Mouse (Mus musculus) hindbrain, embryonic 16.5 days (tissue): Measurements from ENCODE around the gene Spopl. TPM values are rescaled to one million over a fixed set of nuclear protein-coding genes. Genes with fewer than 3 reads are reported as not detected.
A peak's percentile ranks its signal among the peaks of the same experiment; 100 is the strongest.
"Not testable (repeated sequence)": the region's sequence is repeated elsewhere in the genome, so short reads cannot be mapped to it uniquely, and the experiment has no call there.

Source experiments
- ATAC-seq: fragments of 200-750 bp; cut with Nextera tagmentation; 2 replicates; pipeline ENCODE4 v1.8.0; 2017; ENCODE audit warnings: moderate TSS enrichment, moderate library complexity
- H3K27ac ChIP-seq: fragments of 300-500 bp; sonication (generic); 2 replicates; pipeline ENCODE4 v1.5.1; 2014; ENCODE audit warnings: low read depth, mild to moderate bottlenecking, control low read depth, low read length, moderate library complexity
- H3K27me3 ChIP-seq: fragments of 300-500 bp; sonication (generic); replicated peaks from 2 replicates; pipeline ENCODE4 v1.6.1; 2014; ENCODE audit warnings: low read length; ENCODE audit not compliant: control insufficient read depth, insufficient read depth
- H3K36me3 ChIP-seq: fragments of 300-500 bp; sonication (generic); 2 replicates; pipeline ENCODE4 v1.6.1; 2014; ENCODE audit warnings: mild to moderate bottlenecking, low read length, moderate library complexity, mixed read lengths; ENCODE audit not compliant: control insufficient read depth, insufficient read depth
- H3K4me1 ChIP-seq: fragments of 300-500 bp; sonication (generic); 2 replicates; pipeline ENCODE4 v1.6.1; 2014; ENCODE audit warnings: low read depth, low read length; ENCODE audit not compliant: control insufficient read depth, insufficient read depth
- H3K4me2 ChIP-seq: fragments of 300-500 bp; sonication (generic); 2 replicates; pipeline ENCODE4 v1.6.1; 2014; ENCODE audit warnings: mild to moderate bottlenecking, low read length, control low read depth, moderate library complexity
- H3K4me3 ChIP-seq: fragments of 300-500 bp; sonication (generic); 2 replicates; pipeline ENCODE4 v1.5.1; 2014; ENCODE audit warnings: mild to moderate bottlenecking, low read length, control low read depth, moderate library complexity
- H3K9ac ChIP-seq: fragments of 300-500 bp; sonication (generic); 2 replicates; pipeline ENCODE4 v1.6.1; 2014; ENCODE audit warnings: low read depth, mild to moderate bottlenecking, control low read depth, low read length, moderate library complexity
- H3K9me3 ChIP-seq: fragments of 300-500 bp; sonication (generic); 2 replicates; pipeline ENCODE4 v1.6.1; 2014; ENCODE audit warnings: mild to moderate bottlenecking, low read length, moderate library complexity; ENCODE audit not compliant: control insufficient read depth
- WGBS: fragments of 180-500 bp; shearing (Covaris S2); extraction: QIAGEN DNeasy Blood & Tissue Kit; methylation state at CpG from one replicate; pipeline ENCODE4 v1.1.7; 2014; 5-methylcytosine and 5-hydroxymethylcytosine counted together
- polyA plus RNA-seq: library from polyadenylated mRNA; unstranded; fragments of >200 nt; fragmentation: Nextera tagmentation; extraction: Ambion mirVana; gene quantifications from 2 replicates; pipeline ENCODE4 v1.2.1, GENCODE M21; 2015

The Spopl gene
- polyA plus RNA-seq, 1 experiment from 2014 or later = 6.2 TPM

- 99% methylated on average over 3 of the region's 3 CpGs for WGBS
- no peak overlapping the region for H3K4me2 ChIP-seq
- no peak overlapping the region for H3K4me3 ChIP-seq
- no peak overlapping the region for H3K9ac ChIP-seq
- H3K27ac ChIP-seq = no peak overlapping the region
- H3K9me3 ChIP-seq = no peaks in the 10 kb centered on the region
- no peaks in the 10 kb centered on the region for H3K27me3 ChIP-seq
- H3K4me1 ChIP-seq = no peaks in the 10 kb centered on the region
- no peaks in the 10 kb centered on the region for H3K36me3 ChIP-seq
- no peak for ATAC-seq
These were observed 9.0 kb downstream of the Spopl start for GRCm38 (mm10) chr2:23562898-23563297.

DNA sequence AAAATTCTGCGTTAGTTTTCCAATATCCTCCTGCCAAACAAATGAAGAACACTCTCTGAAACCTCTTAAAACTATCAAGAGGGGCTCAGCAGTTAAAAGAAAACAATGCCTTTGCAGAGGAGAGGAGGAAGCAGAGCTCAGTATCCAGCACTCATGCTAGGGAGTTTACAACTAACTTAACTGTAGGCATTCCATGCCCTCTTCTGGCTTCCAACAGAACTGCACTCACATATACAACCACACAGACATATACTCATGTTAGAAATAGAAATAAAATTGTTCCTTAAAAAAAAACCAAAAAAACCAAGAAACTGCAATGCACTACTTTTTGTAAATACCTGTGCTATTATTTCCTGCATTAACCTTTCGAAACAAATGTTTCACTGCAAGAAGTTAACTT lies 12.7 kb downstream of the Spopl start:
- no peak overlapping the region for H3K4me2 ChIP-seq
- H3K4me3 ChIP-seq = no peak overlapping the region
- no peaks in the 10 kb centered on the region for H3K36me3 ChIP-seq
- H3K27ac ChIP-seq = no peak overlapping the region
- WGBS = 91% methylated on average over 2 of the region's 2 CpGs
- no peaks in the 10 kb centered on the region for H3K27me3 ChIP-seq
- no peaks in the 10 kb centered on the region for H3K9me3 ChIP-seq
- no peaks in the 10 kb centered on the region for H3K4me1 ChIP-seq
- no peak for ATAC-seq
- no peak overlapping the region for H3K9ac ChIP-seq

- Histone ChIP-seq H3K4me1 (no peaks in the 10 kb centered on the region), H3K4me2 (no peak overlapping the region), H3K9me3 (no peaks in the 10 kb centered on the region), H3K4me3 (no peak overlapping the region), H3K27me3 (no peaks in the 10 kb centered on the region), H3K27ac (no peak overlapping the region), H3K9ac (no peak overlapping the region), H3K36me3 (no peaks in the 10 kb centered on the region)
- ATAC-seq = peak; percentile 54
- 47% methylated on average over 1 of the region's 1 CpGs for WGBS
These were observed 20.7 kb downstream of the Spopl start for GRCm38 (mm10) chr2:23551235-23551634.

DNA sequence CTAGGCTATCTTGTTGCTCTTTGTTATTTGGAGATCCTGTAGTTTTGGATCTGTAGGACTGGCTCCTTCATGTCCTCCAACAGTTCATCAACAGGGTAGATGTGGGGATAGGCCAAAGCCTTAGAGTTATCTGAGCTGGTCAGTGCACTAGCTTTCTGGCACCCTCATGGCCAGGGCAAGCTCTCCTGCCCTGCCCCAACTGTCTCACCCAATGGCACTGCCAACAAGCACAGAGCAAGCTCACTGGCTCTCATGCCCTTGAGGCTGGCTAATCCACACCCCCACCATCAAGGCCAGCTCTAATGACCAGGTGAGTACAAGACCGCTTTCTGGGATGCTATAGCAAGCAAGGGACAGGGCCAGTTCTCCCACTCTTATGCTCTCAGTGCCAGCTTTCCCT lies 24.7 kb downstream of the Spopl start:
- Histone ChIP-seq H3K4me3 (no peak overlapping the region), H3K27ac (no peak overlapping the region), H3K9me3 (no peaks in the 10 kb centered on the region), H3K9ac (no peak overlapping the region), H3K27me3 (no peaks in the 10 kb centered on the region), H3K4me2 (no peak overlapping the region), H3K4me1 (no peaks in the 10 kb centered on the region), H3K36me3 (no peaks in the 10 kb centered on the region)
- 93% methylated on average over 1 of the region's 1 CpGs for WGBS
- no peak for ATAC-seq

DNA sequence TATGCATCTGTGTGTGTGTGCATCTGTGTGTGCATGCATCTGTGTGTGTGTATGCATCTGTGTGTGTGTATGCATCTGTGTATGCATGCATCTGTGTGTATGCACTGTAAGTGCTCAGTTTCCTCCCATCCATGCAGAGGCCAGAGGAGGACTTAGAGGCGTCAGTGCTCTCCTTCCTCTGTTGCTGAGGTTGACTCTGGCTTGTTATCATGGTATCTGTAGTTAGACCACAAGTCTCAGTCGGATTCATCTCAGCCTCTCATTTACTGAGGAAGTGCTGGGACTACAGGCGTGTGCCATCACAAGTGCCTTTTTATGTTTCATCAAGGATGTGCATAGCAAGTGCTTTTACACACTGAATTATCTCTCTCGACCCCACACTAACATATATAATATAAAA lies 31.9 kb downstream of the Spopl start:
- 95% methylated on average over 4 of the region's 4 CpGs for WGBS
- ATAC-seq = no peak
- Histone ChIP-seq H3K9ac (no peak overlapping the region), H3K4me1 (no peaks in the 10 kb centered on the region), H3K27ac (no peak overlapping the region), H3K27me3 (no peaks in the 10 kb centered on the region), H3K4me3 (no peak overlapping the region), H3K4me2 (no peak overlapping the region), H3K9me3 (no peaks in the 10 kb centered on the region), H3K36me3 (no peaks in the 10 kb centered on the region)

DNA sequence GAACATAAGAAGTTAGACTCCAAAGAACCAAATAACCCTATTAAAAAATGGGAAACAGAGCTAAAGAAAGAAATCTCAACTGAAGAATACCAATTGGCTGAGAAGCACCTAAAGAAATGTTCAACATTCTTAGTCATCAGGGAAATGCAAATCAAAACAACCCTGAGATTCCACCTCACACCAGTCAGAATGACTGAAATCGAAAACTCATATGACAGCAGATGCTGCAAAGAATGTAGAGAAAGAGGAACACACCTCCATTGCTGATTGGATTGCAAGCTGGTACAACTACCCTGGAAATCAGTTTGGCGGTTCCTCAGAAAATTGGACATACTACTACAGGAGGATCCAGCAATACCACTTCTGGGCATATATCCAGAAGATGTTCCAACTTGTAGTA lies 44.2 kb downstream of the Spopl start:
- H3K27me3 ChIP-seq, H3K4me3 ChIP-seq, H3K9me3 ChIP-seq, H3K9ac ChIP-seq, ATAC-seq, H3K4me1 ChIP-seq, H3K27ac ChIP-seq, H3K4me2 ChIP-seq: not testable (repeated sequence)
- WGBS = 98% methylated on average over 2 of the region's 2 CpGs
- peaks cover 14% of the 10 kb centered on the region for H3K36me3 ChIP-seq

DNA sequence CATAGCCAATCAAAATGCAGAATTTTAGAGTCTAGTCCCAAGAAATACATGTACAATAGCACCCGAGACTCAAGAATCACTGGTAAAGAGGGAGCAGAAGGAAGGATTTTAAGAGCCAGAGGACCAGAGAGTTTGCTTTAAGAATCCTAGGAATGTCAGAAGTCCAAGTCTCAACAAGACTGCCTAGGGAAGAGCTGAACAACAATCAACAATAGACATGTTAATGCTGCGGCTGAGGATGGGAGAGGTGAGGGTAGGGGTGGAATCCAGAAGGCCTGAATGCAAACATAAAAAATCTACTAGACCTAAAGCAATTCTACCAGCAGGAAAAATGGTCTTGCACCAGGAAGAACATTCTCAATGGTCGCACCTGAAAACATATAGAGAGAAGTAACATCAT lies 66.8 kb downstream of the Spopl start:
- H3K9ac ChIP-seq = no peak overlapping the region
- no peaks in the 10 kb centered on the region for H3K27me3 ChIP-seq
- H3K36me3 ChIP-seq = no peaks in the 10 kb centered on the region
- no peaks in the 10 kb centered on the region for H3K9me3 ChIP-seq
- H3K4me1 ChIP-seq = no peaks in the 10 kb centered on the region
- no peak overlapping the region for H3K4me2 ChIP-seq
- no peak for ATAC-seq
- H3K27ac ChIP-seq = no peak overlapping the region
- WGBS = 95% methylated on average over 3 of the region's 3 CpGs
- no peak overlapping the region for H3K4me3 ChIP-seq

DNA sequence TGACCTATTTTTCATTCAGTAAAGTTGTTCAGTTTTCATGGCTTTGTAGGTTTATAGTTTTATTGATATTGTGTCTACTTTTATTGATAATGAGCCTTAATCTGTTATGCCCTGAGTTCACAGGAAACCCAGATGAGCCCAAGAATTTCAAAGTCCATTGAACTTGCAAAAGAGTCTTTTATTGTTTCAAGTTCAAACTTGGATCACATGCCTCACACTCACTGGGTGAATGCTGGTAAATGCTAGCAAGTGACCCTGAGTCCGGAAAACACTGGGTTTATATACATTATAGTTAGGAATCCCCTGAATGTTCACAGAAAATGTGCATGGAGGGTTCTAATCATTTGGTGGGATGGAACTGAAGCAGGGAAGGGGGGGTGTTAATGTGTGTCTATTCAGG lies 90.2 kb downstream of the Spopl start:
- Histone ChIP-seq H3K9ac (no peak overlapping the region), H3K27me3 (no peaks in the 10 kb centered on the region), H3K4me3 (no peak overlapping the region), H3K4me2 (no peak overlapping the region), H3K9me3 (no peaks in the 10 kb centered on the region), H3K4me1 (no peaks in the 10 kb centered on the region), H3K36me3 (no peaks in the 10 kb centered on the region), H3K27ac (no peak overlapping the region)
- no peak for ATAC-seq
- 90% methylated on average over 1 of the region's 1 CpGs for WGBS

GRCm38 (mm10) chr2:23467471-23467870 lies 104.4 kb downstream of the Spopl start:
- Histone ChIP-seq H3K9ac (no peak overlapping the region), H3K4me1 (no peaks in the 10 kb centered on the region), H3K36me3 (no peaks in the 10 kb centered on the region), H3K27me3 (no peaks in the 10 kb centered on the region), H3K27ac (no peak overlapping the region), H3K4me2 (no peak overlapping the region), H3K9me3 (no peaks in the 10 kb centered on the region), H3K4me3 (no peak overlapping the region)
- ATAC-seq = no peak
- 100% methylated on average over 1 of the region's 1 CpGs for WGBS

GRCm38 (mm10) chr2:23457452-23457851 lies 114.5 kb downstream of the Spopl start:
- no peak for ATAC-seq
- no peak overlapping the region for H3K9ac ChIP-seq
- no peak overlapping the region for H3K27ac ChIP-seq
- H3K4me3 ChIP-seq = no peak overlapping the region
- H3K4me2 ChIP-seq = no peak overlapping the region
- H3K4me1 ChIP-seq = no peaks in the 10 kb centered on the region
- H3K27me3 ChIP-seq = no peaks in the 10 kb centered on the region
- H3K36me3 ChIP-seq = no peaks in the 10 kb centered on the region
- no peaks in the 10 kb centered on the region for H3K9me3 ChIP-seq
